Mouse (Mus musculus) spleen, adult 18-20 months (tissue): ENCODE results near the gene Heatr5a.

ENCODE experiments used
- DNase-seq, 2 experiments: peaks; one replicate each; pipeline ENCODE4 v3.0.0; 2022; ENCODE audit warnings: mixed read lengths in 2 of 2

The Heatr5a gene

GRCm38 (mm10) chr12:51843576-51844520, 127.3 kb downstream of the Heatr5a start:
- DNase-seq: no peak

- DNase-seq: no peak
Observed at GRCm38 (mm10) chr12:51842081-51842864, 128.8 kb downstream of the Heatr5a start.

- DNase-seq: no peak
Observed at GRCm38 (mm10) chr12:51839856-51840255, 131.3 kb downstream of the Heatr5a start.

- DNase-seq: no peak
Observed at GRCm38 (mm10) chr12:51835219-51835618, 135.9 kb downstream of the Heatr5a start.

- DNase-seq: no peak
Observed at GRCm38 (mm10) chr12:51831931-51832330, 139.2 kb downstream of the Heatr5a start.

- no peak for DNase-seq
Observed at GRCm38 (mm10) chr12:51831296-51831695, 139.8 kb downstream of the Heatr5a start.

GRCm38 (mm10) chr12:51830671-51831070, 140.4 kb downstream of the Heatr5a start:
- no peak for DNase-seq

- DNase-seq: no peak
Observed at GRCm38 (mm10) chr12:51830077-51830402, 141.1 kb downstream of the Heatr5a start.

- peak; percentile 80 to 85 for DNase-seq
Observed at GRCm38 (mm10) chr12:51829290-51830076, 141.6 kb downstream of the Heatr5a start, which contains the start of gene Hectd1. TSS of gene Hectd1 (minus strand) at chr12:51829536.

GRCm38 (mm10) chr12:51828716-51829289, 142.3 kb downstream of the Heatr5a start:
- DNase-seq: peak; percentile 71 to 75

- DNase-seq: no peak
Observed at GRCm38 (mm10) chr12:51827958-51828650, 143.0 kb downstream of the Heatr5a start.
